Mouse (Mus musculus) thymus, adult 18-20 months (tissue): ENCODE data around the gene Atp4b.
"Not testable (repeated sequence)": the region's sequence is repeated elsewhere in the genome, so short reads cannot be mapped to it uniquely, and the experiment has no call there.

Experiments used
- DNase-seq, 2 experiments: peaks; one replicate each; pipeline ENCODE4 v3.0.0; 2022; ENCODE audit warnings: mixed read lengths in 2 of 2

Atp4b gene

GRCm38 (mm10) chr8:13382536-13382935 lies 14.1 kb downstream of the Atp4b start:
- DNase-seq, result no peak

- DNase-seq, result no peak
These were observed 15.0 kb downstream of the Atp4b start for GRCm38 (mm10) chr8:13381630-13382029.

- no peak for DNase-seq
These were observed 23.4 kb downstream of the Atp4b start for GRCm38 (mm10) chr8:13373151-13373662.

GRCm38 (mm10) chr8:13361865-13362264 lies 34.8 kb downstream of the Atp4b start:
- no peak for DNase-seq

GRCm38 (mm10) chr8:13360213-13360612 lies 36.4 kb downstream of the Atp4b start:
- DNase-seq, result no peak

- no peak for DNase-seq
These were observed 39.9 kb downstream of the Atp4b start for GRCm38 (mm10) chr8:13356681-13357080.

- DNase-seq, result no peak
These were observed 40.4 kb downstream of the Atp4b start for GRCm38 (mm10) chr8:13356221-13356620.

GRCm38 (mm10) chr8:13353883-13354282 lies 42.7 kb downstream of the Atp4b start:
- DNase-seq, result no peak

- DNase-seq, result no peak
These were observed 43.3 kb downstream of the Atp4b start for GRCm38 (mm10) chr8:13353155-13353833.

- DNase-seq, result no peak
These were observed 44.0 kb downstream of the Atp4b start for GRCm38 (mm10) chr8:13352601-13353000.

GRCm38 (mm10) chr8:13351593-13351992 lies 45.0 kb downstream of the Atp4b start:
- DNase-seq, result no peak

- no peak for DNase-seq
These were observed 46.6 kb downstream of the Atp4b start for GRCm38 (mm10) chr8:13350052-13350451.

GRCm38 (mm10) chr8:13343134-13343533 lies 53.5 kb downstream of the Atp4b start:
- DNase-seq, result no peak

- no peak for DNase-seq
These were observed 54.3 kb downstream of the Atp4b start for GRCm38 (mm10) chr8:13342340-13342739.

- DNase-seq, result no peak
These were observed 56.0 kb downstream of the Atp4b start for GRCm38 (mm10) chr8:13340650-13341049.

GRCm38 (mm10) chr8:13339646-13339990 lies 57.0 kb downstream of the Atp4b start:
- no peak for DNase-seq

- peak; percentile 30 to 36 for DNase-seq
These were observed 57.6 kb downstream of the Atp4b start for GRCm38 (mm10) chr8:13338901-13339645.

- peak; percentile 76 to 77 for DNase-seq
These were observed 58.3 kb downstream of the Atp4b start, which contains the start of gene Tfdp1 for GRCm38 (mm10) chr8:13338255-13338860. Gene Tfdp1 (plus strand): TSS chr8:13338751.

- DNase-seq, result no peak
These were observed 58.9 kb downstream of the Atp4b start for GRCm38 (mm10) chr8:13337678-13338077.

GRCm38 (mm10) chr8:13337245-13337644 lies 59.4 kb downstream of the Atp4b start:
- not testable (repeated sequence) for DNase-seq
